Mouse (Mus musculus): ENCODE measurements around the gene Eif4a2.

Gene Eif4a2

GRCm38 (mm10) chr16:23135421-23136149, 28.3 kb downstream of the Eif4a2 start:
- DNase-seq (ENCODE audit: extremely low read depth, low read depth, low spot score): no peak

DNA sequence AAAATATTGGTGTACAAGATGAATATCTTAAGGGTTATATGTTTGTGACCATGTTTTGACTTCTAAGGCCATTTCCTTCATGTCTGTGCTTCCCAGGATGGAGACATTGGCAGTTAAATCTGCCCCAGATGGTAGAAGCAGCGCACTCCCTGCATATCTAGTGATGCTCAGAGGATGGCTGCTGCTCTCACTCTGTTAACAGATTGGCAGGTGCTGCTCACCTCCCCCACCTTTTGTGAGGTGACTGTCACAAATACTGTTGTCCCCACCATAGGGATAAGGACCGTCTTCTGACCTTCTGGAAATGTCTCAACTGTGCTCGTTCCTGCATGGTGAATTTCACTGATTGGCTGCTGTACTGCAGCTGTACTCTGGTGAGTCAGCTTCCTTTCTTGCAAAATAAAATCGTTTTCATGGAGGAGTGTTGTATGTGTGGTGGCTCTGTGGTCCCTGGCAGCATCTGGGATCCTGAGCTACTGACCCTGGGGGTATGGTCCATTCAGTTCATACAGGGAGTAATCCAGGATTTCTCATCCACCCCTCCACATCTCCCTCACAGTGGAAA, 29.2 kb downstream of the Eif4a2 start:
- no peak for DNase-seq (ENCODE audit: extremely low read depth, low read depth, low spot score)

- no peak for DNase-seq (ENCODE audit: extremely low read depth, low read depth, low spot score)
Measured at GRCm38 (mm10) chr16:23140911-23141310, 33.7 kb downstream of the Eif4a2 start.

- no peak for DNase-seq (ENCODE audit: extremely low read depth, low read depth, low spot score)
Measured at GRCm38 (mm10) chr16:23144326-23144725, 37.1 kb downstream of the Eif4a2 start.

- DNase-seq (ENCODE audit: extremely low read depth, low read depth, low spot score): no peak
Measured at GRCm38 (mm10) chr16:23145211-23145610, 38.0 kb downstream of the Eif4a2 start.

- DNase-seq (ENCODE audit: extremely low read depth, low read depth, low spot score): no peak
Measured at GRCm38 (mm10) chr16:23146280-23146679, 39.0 kb downstream of the Eif4a2 start, which contains the start of gene Adipoq. Adipoq (plus strand) TSS chr16:23146536.

GRCm38 (mm10) chr16:23148936-23149335, 41.7 kb downstream of the Eif4a2 start:
- no peak for DNase-seq (ENCODE audit: extremely low read depth, low read depth, low spot score)

DNA sequence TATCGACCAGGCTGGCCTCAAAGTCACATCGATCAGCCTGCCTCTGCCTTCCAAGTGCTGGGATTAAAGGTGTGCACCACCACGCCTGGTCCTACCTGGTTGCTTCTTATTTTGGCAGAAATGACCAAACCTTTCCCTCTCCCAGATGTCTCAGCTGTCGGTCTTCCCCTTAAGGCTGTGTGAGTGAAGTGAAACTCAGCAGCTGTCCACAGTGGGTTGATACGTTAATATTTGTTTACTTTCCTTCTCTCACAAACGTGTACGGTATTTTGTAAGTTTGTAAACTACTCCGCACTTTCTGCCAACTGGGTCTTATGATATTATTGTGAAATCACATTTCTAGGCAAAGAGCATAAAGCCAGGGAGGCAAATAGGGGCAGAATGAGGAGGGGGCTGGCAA, 42.2 kb downstream of the Eif4a2 start:
- DNase-seq (ENCODE audit: extremely low read depth, low read depth, low spot score): no peak

GRCm38 (mm10) chr16:23151423-23151822, 44.2 kb downstream of the Eif4a2 start:
- no peak for DNase-seq (ENCODE audit: extremely low read depth, low read depth, low spot score)

DNA sequence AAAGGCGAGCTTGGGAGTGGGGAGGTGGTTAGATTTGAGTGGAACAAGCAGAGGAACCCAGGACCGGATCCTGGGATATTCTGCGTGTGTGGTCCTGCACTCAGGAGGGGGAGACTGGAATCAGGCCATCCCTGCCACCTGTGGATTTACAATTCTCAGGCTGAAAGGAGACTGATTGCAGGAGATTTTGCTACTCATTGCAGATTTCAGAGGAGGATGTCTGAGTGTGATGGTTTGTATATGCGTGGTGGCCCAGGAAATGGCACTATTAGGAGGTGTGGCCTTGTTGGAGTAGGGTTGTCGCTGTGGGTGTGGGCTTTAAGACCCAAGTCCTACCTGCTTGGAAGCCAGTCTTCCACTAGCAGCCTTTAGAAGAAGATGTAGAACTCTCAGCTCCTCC, 47.0 kb downstream of the Eif4a2 start:
- DNase-seq (ENCODE audit: extremely low read depth, low read depth, low spot score): no peak

DNA sequence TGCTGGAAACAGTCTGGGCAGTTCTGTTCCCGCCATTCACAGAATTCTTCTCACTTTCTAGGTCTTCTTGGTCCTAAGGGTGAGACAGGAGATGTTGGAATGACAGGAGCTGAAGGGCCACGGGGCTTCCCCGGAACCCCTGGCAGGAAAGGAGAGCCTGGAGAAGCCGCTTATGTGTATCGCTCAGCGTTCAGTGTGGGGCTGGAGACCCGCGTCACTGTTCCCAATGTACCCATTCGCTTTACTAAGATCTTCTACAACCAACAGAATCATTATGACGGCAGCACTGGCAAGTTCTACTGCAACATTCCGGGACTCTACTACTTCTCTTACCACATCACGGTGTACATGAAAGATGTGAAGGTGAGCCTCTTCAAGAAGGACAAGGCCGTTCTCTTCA, 49.8 kb downstream of the Eif4a2 start:
- DNase-seq (ENCODE audit: extremely low read depth, low read depth, low spot score): no peak

GRCm38 (mm10) chr16:23158292-23158691, 51.0 kb downstream of the Eif4a2 start:
- DNase-seq (ENCODE audit: extremely low read depth, low read depth, low spot score): no peak

- DNase-seq (ENCODE audit: extremely low read depth, low read depth, low spot score): no peak
Measured at GRCm38 (mm10) chr16:23158957-23159356, 51.7 kb downstream of the Eif4a2 start.

- DNase-seq (ENCODE audit: extremely low read depth, low read depth, low spot score): no peak
Measured at GRCm38 (mm10) chr16:23159749-23160148, 52.5 kb downstream of the Eif4a2 start.

DNA sequence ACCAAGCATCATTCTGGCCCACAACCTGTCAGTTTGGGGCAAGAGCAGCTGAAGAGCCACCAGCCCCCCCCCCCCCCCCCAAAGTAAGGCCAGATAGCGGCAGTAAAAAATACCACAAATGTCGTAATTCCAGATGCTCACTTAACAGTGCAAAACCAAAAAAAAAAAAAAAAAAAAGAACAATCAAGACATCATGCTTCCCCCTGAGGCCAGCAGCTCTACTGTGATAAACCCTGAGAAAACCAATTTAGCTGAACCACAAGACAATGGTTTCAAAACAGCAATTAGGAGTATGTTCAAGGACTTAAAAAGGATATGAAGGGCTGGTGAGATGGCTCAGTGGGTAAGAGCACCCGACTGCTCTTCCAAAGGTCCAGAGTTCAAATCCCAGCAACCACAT, 54.9 kb downstream of the Eif4a2 start:
- no peak for DNase-seq (ENCODE audit: extremely low read depth, low read depth, low spot score)

All from fat pad, adult 2 months (tissue).